Mouse (Mus musculus) gonadal fat pad, adult 2 months (tissue): ENCODE results near the gene Fancg. TPM values are rescaled to one million over a fixed set of nuclear protein-coding genes. Genes with fewer than 3 reads are reported as not detected.

Source experiments
- DNase-seq: peaks from one replicate; pipeline ENCODE4 v3.0.0-alpha.2; 2012; ENCODE audit warnings: low read depth
- polyA plus RNA-seq: library from polyadenylated mRNA; depleted of rRNA; stranded (reverse); fragments of >200 nt; gene quantifications from 2 replicates; pipeline ENCODE4 v1.2.3, GENCODE M21; 2012; rRNA removed

Fancg gene
- 10.8 and 13.5 TPM in 2 replicates for polyA plus RNA-seq

GRCm38 (mm10) chr4:43010161-43011038, at the start of gene Fancg:
Gene Fancg, minus strand, starts transcription at chr4:43010506.
- peak; percentile 52 for DNase-seq

DNA sequence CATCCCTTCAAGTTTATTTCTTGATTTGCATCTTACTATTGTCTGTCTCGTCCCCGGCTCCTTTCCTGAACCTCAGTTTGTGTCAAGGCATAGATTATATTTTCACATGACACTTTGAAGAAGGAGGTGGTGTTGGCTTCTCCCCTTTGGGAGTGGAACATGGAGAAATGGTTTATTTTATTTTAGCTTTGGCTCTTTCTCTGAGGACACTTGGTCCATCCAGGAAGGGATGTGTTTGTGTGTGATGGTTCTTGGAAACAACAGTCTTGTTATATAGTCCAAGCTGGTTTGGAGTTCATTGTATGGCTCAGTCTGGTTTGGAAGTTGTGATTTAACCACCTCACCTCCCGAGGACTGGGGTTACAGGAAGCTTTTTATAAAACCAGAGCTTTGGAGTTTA, 49.4 kb upstream of the Fancg start:
- DNase-seq = no peak

- DNase-seq = peak; percentile 81
Observed at GRCm38 (mm10) chr4:43058753-43059654, 48.7 kb upstream of the Fancg start, which contains the start of gene Unc13b. Gene Unc13b, plus strand, starts transcription at chr4:43058953.

DNA sequence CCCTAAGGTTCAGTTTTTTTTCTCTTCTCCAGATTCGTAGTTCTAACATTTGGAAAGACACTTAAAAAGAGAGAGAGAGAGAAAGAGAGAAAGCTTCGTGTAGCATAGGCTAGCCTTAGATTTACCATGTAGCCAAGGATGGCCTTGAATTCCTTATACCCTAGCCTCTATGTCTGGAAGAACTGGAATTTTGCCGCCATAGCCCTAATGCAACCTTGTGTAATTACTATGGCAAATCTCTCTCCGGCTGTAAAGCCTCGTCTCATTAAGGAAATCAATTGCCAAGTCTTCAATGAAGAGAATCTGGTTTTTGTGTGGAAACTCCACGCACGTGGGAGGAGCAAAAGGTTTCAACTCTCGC, 48.1 kb upstream of the Fancg start:
- no peak for DNase-seq

- DNase-seq = peak; percentile 88
Observed at GRCm38 (mm10) chr4:43057654-43058053, 47.3 kb upstream of the Fancg start.

DNA sequence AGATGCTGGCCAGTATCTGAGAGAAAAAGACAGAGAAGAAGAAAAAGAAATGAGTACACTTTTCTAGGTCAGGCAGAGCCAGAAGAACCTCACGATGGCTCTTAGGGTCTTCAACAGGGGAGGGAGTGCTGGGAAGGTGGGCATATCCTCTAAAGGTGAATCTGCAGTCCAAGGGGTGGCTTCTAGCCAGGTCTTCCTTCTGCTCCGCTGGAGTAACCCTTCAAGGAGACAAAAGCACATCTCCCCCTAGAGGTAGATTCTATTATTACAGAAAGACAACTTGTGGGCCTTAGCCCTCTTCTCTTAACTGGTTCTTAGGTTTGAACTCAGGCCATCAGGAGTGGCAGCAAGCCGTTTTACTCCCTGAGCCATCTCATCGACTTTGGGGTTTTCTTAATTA, 42.3 kb upstream of the Fancg start:
- DNase-seq = no peak

GRCm38 (mm10) chr4:43047231-43047630, 36.9 kb upstream of the Fancg start:
- DNase-seq = no peak

GRCm38 (mm10) chr4:43046607-43047006, 36.3 kb upstream of the Fancg start:
- DNase-seq = no peak

DNA sequence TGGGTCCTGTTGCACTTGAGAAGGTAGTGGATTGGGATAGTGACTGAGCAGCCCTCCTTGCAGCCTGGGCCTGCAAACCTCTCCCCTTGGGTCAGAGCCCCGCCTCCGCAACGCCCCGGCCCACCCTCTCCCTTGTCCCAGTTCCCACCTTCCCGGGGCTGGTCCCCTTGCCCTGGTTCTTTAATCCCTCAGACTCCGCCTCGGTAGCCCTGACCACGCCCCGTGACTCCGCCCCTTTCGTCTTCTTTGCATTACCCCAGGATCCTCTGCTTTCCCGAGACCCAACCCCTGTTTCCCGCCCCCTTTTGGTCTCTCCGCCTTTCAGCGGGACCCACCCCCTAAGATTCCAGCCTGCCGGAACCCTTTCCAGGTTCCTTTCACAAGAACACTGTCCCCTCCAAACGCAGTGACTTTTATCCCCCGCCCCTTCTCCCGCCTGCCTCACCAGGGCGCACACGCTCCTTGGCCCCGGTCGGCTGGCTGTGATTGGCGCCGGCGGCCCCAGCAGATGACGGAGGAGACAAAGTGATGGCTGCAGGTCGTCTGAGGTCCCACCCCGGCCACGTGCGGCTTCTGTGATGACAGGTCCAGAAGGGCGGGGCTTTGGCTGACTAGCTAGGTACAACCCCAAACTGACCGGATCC, 35.5 kb upstream of the Fancg start, which contains the start of gene Fam214b:
TSS of gene Fam214b (minus strand) at position 562 of the 644 bp plus-strand sequence.
- DNase-seq = peak; percentile 75

DNA sequence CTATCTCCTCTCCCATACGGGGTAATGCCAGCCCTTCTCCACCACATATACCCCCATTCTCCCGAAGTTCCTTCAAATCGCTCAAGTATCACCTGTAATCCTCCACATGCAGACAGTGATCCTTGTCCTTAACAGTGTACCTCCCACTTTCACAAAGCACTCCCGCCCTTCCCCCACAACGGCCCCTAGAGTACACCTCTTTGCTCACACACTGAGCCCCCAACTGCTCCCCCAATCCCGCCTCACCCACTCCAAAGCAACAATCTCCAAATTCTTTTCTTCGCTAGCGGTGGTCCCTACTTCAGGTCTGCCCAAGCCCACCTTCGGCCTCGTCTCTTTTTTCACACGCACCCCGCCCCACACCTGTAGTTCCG, 35.0 kb upstream of the Fancg start:
- no peak for DNase-seq

DNA sequence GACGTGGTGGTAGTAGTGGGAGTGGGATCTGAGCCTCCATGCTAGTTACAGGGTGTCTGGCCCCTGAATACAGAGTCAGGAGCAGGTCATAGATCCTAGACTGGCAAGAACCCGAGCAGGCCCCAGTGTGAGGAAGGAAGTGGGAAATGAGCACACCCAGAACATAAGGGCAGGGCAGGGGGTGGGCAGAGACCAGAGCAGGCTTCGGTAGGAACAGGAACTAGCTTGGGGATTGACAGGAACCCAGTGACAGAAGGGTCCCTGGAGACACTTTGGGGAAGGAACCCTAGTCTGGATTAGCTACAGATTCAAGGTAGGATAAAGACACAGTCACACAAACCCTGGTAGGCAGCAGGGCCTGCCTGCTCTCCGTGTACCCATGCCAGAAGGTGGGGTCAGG, 34.4 kb upstream of the Fancg start:
- no peak for DNase-seq

DNA sequence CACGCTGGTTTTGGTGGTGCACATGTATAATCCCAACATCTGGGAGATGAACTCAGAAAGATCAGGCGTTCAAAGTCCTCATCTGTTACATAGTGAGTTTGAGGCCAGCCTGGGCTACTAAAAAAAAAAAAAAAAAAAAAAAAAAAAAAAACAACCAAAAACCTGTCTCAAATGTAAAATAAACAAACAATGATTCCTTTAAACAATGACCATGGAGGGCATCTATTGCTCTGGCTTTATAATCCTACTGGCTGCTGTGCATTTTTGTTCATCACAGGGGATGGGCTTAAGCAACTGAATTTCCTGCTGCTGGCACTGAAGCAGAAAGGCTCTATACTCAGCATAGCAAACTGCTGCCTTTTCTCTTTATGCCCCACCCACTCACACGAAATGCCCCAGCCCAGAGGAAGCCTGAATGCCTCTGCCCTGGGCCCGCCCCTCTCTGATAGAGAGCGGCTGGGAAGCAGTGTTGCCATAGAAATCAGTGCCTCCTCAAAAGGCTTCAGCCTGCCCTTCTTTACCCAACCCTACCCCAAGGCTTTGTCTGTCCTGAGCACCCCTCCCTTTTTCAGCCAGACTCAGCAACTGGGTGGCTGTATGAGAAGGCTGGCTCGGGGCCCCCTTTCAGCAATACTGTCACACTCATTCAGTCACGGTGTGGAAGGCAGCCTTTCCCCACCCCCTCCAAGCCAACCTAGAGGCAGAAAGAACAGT, 33.5 kb upstream of the Fancg start:
- DNase-seq = no peak

DNA sequence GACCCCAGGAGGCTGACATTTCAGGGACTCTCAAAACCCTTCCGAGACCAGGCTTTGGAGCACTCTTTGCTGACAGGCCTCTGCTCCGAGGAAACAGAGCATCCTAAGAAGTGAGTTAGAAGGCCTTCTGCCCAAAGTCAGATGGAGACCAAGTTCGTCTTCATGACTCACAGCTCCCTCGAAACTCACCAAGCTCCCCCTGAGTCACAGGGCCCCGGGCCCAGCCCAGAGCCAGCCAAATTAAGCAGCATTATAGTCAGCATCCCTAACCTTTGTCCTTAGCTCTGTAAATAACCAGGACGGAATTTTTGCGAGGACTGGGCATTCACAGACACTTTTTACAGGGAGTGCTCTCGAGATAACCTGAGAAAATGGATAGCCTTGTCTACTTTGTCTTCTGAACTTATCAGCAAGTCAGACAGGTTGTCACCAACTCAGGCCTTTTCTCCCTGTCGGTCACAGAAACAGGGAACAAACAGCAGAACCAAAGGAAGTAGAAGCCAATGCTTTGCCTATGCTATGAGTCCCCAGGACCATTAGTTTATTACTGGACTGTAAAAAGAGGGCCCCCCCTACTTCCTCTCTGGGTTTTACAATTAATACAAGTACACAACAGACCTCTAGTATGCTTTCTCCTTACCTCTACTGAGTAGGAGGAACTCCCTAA, 30.7 kb upstream of the Fancg start:
- DNase-seq = no peak

- DNase-seq = no peak
Observed at GRCm38 (mm10) chr4:43040114-43040572, 29.8 kb upstream of the Fancg start.

GRCm38 (mm10) chr4:43039609-43040008, 29.3 kb upstream of the Fancg start:
- DNase-seq = no peak

GRCm38 (mm10) chr4:43038567-43039495, 28.5 kb upstream of the Fancg start:
- DNase-seq = no peak

DNA sequence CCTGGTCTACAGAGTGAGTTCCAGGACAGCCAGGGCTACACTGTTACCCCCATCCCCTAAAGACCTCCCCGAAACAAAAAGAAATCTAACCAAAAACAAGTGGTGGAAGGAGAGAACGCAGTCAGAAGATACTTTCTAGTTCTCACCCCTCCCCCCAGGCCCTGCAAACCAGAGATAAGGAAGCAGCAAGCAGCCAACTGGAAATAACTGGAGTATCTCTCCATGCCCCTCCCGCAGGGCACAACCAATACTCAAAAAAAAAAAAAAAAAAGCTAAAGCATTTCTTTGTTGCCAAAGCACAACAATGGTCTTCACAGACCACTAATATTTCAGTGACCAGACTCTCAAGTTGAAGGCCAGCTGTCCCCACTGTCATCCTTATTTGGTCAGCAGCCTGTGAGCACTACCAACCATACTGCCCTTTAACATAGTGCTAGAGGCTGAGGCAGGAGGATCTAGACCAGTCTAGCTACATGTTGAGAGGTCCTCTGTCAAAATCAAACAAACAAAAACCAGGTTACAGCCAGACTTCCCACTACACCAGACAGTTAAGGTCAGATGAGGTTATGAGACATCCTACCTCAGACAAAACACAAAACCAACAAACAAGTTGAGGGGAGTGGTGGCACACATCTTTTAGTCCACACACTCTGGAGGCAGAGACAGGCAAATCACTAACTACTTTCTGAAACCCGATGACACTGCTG, 27.7 kb upstream of the Fancg start:
- no peak for DNase-seq

GRCm38 (mm10) chr4:43036356-43036755, 26.1 kb upstream of the Fancg start:
- DNase-seq = no peak

DNA sequence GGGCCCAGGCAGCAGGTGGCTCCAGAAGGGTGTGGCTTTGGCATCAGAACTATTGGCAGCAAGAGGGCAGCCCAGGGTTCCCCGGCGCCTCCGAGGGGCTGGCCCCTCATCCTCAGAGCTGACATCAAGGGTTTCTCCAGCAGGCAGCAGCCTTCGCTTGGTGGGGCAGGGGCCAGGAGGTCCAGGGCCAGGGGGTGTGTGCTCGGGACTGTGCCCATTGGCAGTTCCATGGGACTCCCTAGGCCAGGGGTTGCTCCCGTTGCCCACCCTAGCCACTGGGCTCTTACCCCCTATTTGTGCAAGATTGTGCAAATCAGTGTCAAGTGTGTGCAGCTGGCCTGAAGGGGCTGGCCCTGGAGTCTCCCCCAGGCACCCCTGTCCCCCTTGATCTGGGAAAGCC, 25.5 kb upstream of the Fancg start:
- no peak for DNase-seq
